Mouse (Mus musculus) liver, embryonic 14.5 days (tissue): ENCODE measurements around the gene Alox8. TPM values are rescaled to one million over a fixed set of nuclear protein-coding genes. Genes with fewer than 3 reads are reported as not detected.

Experiments used
- ATAC-seq: fragments of 200-750 bp; cut with Nextera tagmentation; 2 replicates; pipeline ENCODE4 v1.8.0; 2017; ENCODE audit warnings: moderate number of reproducible peaks, mild to moderate bottlenecking, moderate library complexity; ENCODE audit not compliant: insufficient read depth
- DNase-seq, 3 experiments: peaks; one replicate each; pipeline ENCODE4 v3.0.0-alpha.2; 2012 to 2013; ENCODE audit warnings: low read depth in 3 of 3, low spot score in 3 of 3
- H3K27ac ChIP-seq: fragments of 300-500 bp; sonication (generic); 2 replicates; pipeline ENCODE4 v1.5.1; 2014; ENCODE audit warnings: moderate library complexity, mild to moderate bottlenecking, control low read depth, inconsistent platforms
- H3K27me3 ChIP-seq: fragments of 300-500 bp; sonication (generic); 2 replicates; pipeline ENCODE4 v1.6.1; 2014; ENCODE audit warnings: mild to moderate bottlenecking, low read length, moderate library complexity; ENCODE audit not compliant: control insufficient read depth, insufficient read depth
- H3K36me3 ChIP-seq: fragments of 300-500 bp; sonication (generic); replicated peaks from 2 replicates; pipeline ENCODE4 v1.6.1; 2014; ENCODE audit warnings: low read depth; ENCODE audit not compliant: control insufficient read depth, insufficient read depth
- H3K4me1 ChIP-seq, 2 experiments: fragments of 200-500 bp in 1 of 2; fragments of 300-500 bp in 1 of 2; sonication (generic) in 1 of 2; replicated peaks; 2 replicates each; pipeline ENCODE4 v1.6.1; 2012 to 2014; ENCODE audit warnings: antibody characterized with exemption in 1 of 2, inconsistent platforms in 1 of 2, low read length in 1 of 2; ENCODE audit not compliant: control insufficient read depth in 2 of 2, insufficient read depth in 2 of 2
- H3K4me2 ChIP-seq: fragments of 300-500 bp; sonication (generic); 2 replicates; pipeline ENCODE4 v1.6.1; 2014; ENCODE audit warnings: low read depth, mild to moderate bottlenecking, control low read depth, moderate library complexity
- H3K4me3 ChIP-seq, 2 experiments: fragments of 200-500 bp in 1 of 2; fragments of 300-500 bp in 1 of 2; sonication (generic) in 1 of 2; 2 replicates each; pipeline ENCODE4 v1.5.1; 2012 to 2014; ENCODE audit warnings: low read depth in 2 of 2, low read length in 2 of 2, mild to moderate bottlenecking in 2 of 2, control low read depth in 1 of 2, inconsistent platforms in 1 of 2, moderate library complexity in 1 of 2; ENCODE audit not compliant: insufficient read depth in 1 of 2
- H3K9ac ChIP-seq: fragments of 300-500 bp; sonication (generic); replicated peaks from 2 replicates; pipeline ENCODE4 v1.6.1; 2014; ENCODE audit warnings: mild to moderate bottlenecking, control low read depth, moderate library complexity
- H3K9me3 ChIP-seq: fragments of 300-500 bp; sonication (generic); 2 replicates; pipeline ENCODE4 v1.6.1; 2016; ENCODE audit warnings: low read length, mixed read lengths; ENCODE audit not compliant: control insufficient read depth
- CTCF ChIP-seq: IDR thresholded peaks from 2 replicates; pipeline ENCODE4 v1.5.1; 2016; ENCODE audit warnings: antibody characterized with exemption, low read depth, control low read depth
- EP300 ChIP-seq: IDR thresholded peaks from 2 replicates; pipeline ENCODE4 v1.6.1; 2016; ENCODE audit warnings: antibody characterized with exemption, low read depth
- WGBS: fragments of 180-500 bp; shearing (Covaris S2); extraction: QIAGEN DNeasy Blood & Tissue Kit; methylation state at CpG from one replicate; pipeline ENCODE4 v1.1.7; 2014; ENCODE audit not compliant: insufficient replicate concordance; 5-methylcytosine and 5-hydroxymethylcytosine counted together
- polyA plus RNA-seq, 2 experiments: library from polyadenylated mRNA; depleted of rRNA in 1 of 2; stranded (reverse) in 1 of 2; unstranded in 1 of 2; fragments of >200 nt; fragmentation: Nextera tagmentation in 1 of 2; extraction: Ambion mirVana in 1 of 2; gene quantifications; 2 replicates each; pipeline versions ENCODE4 v1.2.1 to v1.2.3; 2012 to 2014

The Alox8 gene
- polyA plus RNA-seq, 2 experiments = 0.01 TPM; not detected in 1

DNA sequence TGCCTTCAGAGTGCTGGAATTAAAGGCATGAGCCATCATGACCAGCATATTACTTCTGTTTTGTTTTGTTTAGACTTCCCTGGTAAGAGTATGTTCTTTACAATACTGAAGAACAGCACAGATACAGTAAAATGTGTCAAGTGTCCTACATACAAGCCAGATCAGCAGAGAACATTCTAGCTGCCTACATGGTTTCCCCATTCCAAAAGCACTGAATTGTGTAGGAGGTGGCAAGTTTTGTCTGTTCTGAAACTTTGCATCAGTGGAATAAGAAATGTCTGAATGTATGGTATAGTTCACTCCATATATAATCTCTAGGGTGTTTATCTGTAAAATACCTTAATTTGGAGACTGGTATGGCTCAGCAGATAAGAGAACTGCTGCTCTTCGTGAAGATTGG, 42.3 kb downstream of the Alox8 start:
- H3K27ac ChIP-seq = no peak overlapping the region
- H3K4me1 ChIP-seq = no peaks in the 10 kb centered on the region
- H3K9ac ChIP-seq = no peak overlapping the region
- TF ChIP-seq CTCF (no peak), EP300 (no peak)
- H3K4me2 ChIP-seq = no peak overlapping the region
- no peak overlapping the region for H3K4me3 ChIP-seq
- H3K9me3 ChIP-seq = no peaks in the 10 kb centered on the region
- no peak for DNase-seq
- WGBS = 10% methylated on average over 1 of the region's 1 CpGs
- ATAC-seq = no peak
- H3K27me3 ChIP-seq = peaks cover 18% of the 10 kb centered on the region
- H3K36me3 ChIP-seq = no peaks in the 10 kb centered on the region

GRCm38 (mm10) chr11:69153831-69154230, 43.8 kb downstream of the Alox8 start:
- no peaks in the 10 kb centered on the region for H3K4me1 ChIP-seq
- H3K4me3 ChIP-seq = no peak overlapping the region
- WGBS = 71% methylated on average over 8 of the region's 8 CpGs
- no peak for TF ChIP-seq CTCF
- no peaks in the 10 kb centered on the region for H3K36me3 ChIP-seq
- peaks cover 18% of the 10 kb centered on the region for H3K27me3 ChIP-seq
- ATAC-seq = no peak
- no peak for DNase-seq
- H3K4me2 ChIP-seq = no peak overlapping the region
- H3K27ac ChIP-seq = no peak overlapping the region
- H3K9me3 ChIP-seq = no peaks in the 10 kb centered on the region
- H3K9ac ChIP-seq = no peak overlapping the region

- Histone ChIP-seq H3K4me3 (no peak overlapping the region), H3K9ac (no peak overlapping the region)
- WGBS = 57% methylated on average over 6 of the region's 6 CpGs
Observed at GRCm38 (mm10) chr11:69151004-69151403, 46.6 kb downstream of the Alox8 start.

DNA sequence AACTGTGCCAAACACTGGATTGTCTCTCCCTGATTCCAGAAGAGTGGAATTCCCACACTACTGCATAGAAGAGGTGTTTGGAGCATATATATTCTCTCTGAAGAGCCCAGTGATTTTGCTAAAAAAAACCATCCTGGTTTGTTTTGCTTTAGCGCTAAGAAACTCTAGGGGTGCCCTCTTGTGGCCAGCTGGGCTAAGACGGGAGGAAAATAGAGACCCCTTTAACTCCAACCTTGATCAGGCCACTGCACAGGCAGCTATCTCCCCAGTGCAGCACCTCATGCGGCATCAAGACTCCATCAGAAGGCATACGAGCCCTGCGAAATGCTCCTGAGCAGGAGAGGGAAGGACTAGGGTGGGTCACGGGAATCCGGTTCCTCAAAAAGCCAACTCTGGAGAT, 47.2 kb downstream of the Alox8 start:
- Histone ChIP-seq H3K4me2 (no peak overlapping the region), H3K9ac (no peak overlapping the region), H3K27ac (no peak overlapping the region), H3K4me1 (no peaks in the 10 kb centered on the region), H3K9me3 (no peaks in the 10 kb centered on the region), H3K27me3 (no peaks in the 10 kb centered on the region), H3K36me3 (no peaks in the 10 kb centered on the region), H3K4me3 (no peak overlapping the region)
- ATAC-seq (no peak), DNase-seq (no peak)
- 3% methylated on average over 7 of the region's 7 CpGs for WGBS
- TF ChIP-seq CTCF (peak; percentile 55), EP300 (no peak)

More at GRCm38 (mm10) chr11:69151004-69151403, 46.6 kb downstream of the Alox8 start:
- no peaks in the 10 kb centered on the region for H3K4me1 ChIP-seq
- no peaks in the 10 kb centered on the region for H3K9me3 ChIP-seq
- H3K27me3 ChIP-seq = no peaks in the 10 kb centered on the region
- DNase-seq (no peak), ATAC-seq (no peak)
- H3K36me3 ChIP-seq = no peaks in the 10 kb centered on the region
- H3K27ac ChIP-seq = no peak overlapping the region
- no peak overlapping the region for H3K4me2 ChIP-seq
- TF ChIP-seq CTCF = no peak
- no peak for TF ChIP-seq EP300

- Histone ChIP-seq H3K4me3 (no peak overlapping the region), H3K4me1 (no peaks in the 10 kb centered on the region), H3K27me3 (no peaks in the 10 kb centered on the region), H3K4me2 (no peak overlapping the region), H3K36me3 (no peaks in the 10 kb centered on the region), H3K9me3 (no peaks in the 10 kb centered on the region), H3K27ac (no peak overlapping the region), H3K9ac (no peak overlapping the region)
- WGBS = 53% methylated on average over 6 of the region's 6 CpGs
- TF ChIP-seq EP300 = no peak
- TF ChIP-seq CTCF = no peak
- DNase-seq (no peak), ATAC-seq (no peak)
Observed at GRCm38 (mm10) chr11:69149728-69150127, 47.9 kb downstream of the Alox8 start.
